Mouse (Mus musculus) heart, postnatal 36 days (tissue): ENCODE measurements around the gene Pecr. TPM values are rescaled to one million over a fixed set of nuclear protein-coding genes. Genes with fewer than 3 reads are reported as not detected.
"Not testable (repeated sequence)": the region's sequence is repeated elsewhere in the genome, so short reads cannot be mapped to it uniquely, and the experiment has no call there.

Experiments used
- DNase-seq, 2 experiments: peaks; one replicate each; pipeline ENCODE4 v3.0.0; 2021 to 2022
- intact Hi-C: fragments of 180-260 bp; cut with DNase I; formaldehyde crosslinking; loops from one replicate; pipeline ENCODE4 v1.15.1; 2025
- total RNA-seq, 2 experiments: library from RNA; stranded (reverse); gene quantifications; 2 replicates each; pipeline ENCODE4 v1.2.3; 2021

Pecr gene
- total RNA-seq, 2 experiments from 2014 or later = 10.3 to 11.7 TPM

DNA sequence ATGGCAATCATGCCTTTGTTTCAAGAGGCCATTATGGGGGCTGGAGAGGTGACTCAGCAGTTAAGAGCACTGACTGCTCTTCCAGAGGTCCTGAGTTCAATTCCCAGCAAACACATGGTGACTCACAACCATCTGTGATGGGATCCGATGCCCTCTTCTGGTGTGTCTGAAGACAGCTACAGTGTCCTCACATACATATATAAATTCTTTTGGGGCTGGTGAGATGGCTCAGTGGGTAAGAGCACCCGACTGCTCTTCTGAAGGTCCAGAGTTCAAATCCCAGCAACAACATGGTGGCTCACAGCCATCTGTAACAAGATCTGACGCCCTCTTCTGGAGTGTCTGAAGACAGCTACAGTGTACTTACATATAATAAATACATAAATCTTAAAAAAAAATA is 45.0 kb downstream of the Pecr start:
- DNase-seq = not testable (repeated sequence)
- intact Hi-C loops = loop anchor here (2.0 to 10.0 kb wide), 2 partner anchors 14 to 1144 kb away; no protein-coding TSS in a partner anchor

DNA sequence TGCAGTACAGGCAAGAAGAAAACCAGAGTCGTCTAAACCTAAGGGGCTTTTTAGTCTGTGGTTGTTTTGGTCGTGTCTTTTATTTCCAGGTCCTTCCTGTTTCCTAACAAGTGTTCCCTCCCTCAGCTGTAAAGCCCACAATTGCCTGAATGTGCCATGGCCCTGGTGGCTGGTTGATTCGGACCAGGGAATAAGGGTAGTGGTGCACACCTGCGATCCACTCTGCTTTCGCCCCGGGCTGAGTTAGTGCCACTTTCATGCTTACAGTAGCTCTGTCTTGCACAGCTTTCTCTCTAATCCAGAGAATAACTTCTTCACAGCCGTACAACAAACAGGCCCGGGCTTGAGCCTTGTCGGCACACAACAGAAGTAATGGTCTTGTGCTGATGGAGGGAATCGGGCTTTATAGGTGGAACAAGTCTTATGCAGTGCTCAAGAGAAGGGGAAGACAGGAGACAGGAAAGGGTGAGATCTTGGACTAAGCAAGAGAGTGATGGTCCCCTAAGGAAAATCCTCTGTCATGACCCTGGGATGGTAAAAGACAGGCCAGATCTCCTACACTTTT is 46.0 kb downstream of the Pecr start:
- DNase-seq = no peak
- intact Hi-C loops = loop anchor here (2.0 to 10.0 kb wide), 2 partner anchors 15 to 1143 kb away; no protein-coding TSS in a partner anchor

DNA sequence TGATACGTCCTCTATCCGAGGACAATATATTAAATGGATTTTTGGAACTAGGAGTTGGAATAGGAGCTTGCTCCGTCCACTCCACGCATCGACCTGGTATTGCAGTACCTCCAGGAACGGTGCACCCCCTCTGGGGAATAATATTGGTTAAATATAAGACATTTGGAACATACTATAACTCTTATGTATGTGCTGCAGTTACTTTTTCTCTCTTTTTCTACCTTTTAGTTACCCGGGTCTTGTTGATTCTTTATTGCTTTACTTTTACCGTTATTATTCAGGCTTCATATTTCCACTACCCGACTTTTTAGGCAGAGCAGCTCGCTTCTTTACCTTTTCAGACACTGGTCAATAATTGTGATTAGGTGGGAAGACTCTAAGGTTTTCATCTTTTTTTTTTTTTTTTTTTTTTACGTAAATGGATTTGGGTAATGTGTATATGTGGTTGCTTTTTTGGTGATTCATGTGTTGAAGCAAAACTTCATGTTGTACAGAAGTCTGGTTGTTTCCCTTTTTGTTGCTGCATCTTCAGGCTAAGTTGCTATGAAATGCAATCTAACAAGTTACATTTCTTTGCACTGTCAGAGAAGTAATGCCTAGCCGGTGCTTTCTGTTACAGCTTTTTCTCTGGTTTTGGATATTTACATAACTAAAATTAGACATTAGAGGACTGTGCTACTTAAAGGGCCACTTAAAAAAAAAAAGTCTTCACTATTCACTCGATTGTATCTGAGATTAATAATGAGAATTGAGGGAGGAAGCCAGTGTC is 46.9 kb downstream of the Pecr start:
- DNase-seq = no peak
- intact Hi-C loops = loop anchor here (10.0 kb wide), 1 partner anchor 1142 kb away; no protein-coding TSS in a partner anchor

DNA sequence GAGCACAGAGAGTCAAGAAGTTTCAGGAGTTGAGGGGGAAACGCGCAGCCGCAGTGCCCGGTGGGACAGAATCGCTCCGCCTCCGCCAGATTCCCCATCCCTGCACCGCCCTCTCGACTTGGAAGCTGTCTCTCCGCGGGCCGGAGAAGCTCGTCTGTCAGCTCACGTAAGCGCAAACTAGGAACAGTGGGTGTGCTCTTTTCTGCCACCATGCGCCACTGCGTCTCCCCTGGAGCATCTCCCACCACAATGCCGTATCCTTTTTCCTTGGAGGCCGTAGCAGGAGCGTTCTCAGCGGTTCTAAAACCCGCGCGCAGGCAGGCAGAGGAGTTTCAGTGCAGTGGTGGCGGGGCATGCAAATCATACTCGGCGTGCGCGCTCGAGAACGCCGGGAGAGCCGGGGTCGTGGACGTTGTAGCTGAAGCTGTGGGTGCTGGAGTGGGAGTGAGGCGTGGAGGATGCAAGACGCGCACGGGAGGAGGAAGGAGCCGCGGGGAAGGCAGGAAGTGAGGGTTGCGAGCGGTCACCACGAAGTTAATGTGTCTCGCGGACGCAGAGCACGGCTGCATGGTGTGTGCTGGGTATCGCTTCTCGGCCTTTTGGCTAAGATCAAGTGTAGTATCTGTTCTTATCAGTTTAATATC is 47.6 kb downstream of the Pecr start:
- intact Hi-C loops = loop anchor here (10.0 kb wide), 1 partner anchor 1142 kb away; no protein-coding TSS in a partner anchor
- DNase-seq = peak; percentile 70 to 81

DNA sequence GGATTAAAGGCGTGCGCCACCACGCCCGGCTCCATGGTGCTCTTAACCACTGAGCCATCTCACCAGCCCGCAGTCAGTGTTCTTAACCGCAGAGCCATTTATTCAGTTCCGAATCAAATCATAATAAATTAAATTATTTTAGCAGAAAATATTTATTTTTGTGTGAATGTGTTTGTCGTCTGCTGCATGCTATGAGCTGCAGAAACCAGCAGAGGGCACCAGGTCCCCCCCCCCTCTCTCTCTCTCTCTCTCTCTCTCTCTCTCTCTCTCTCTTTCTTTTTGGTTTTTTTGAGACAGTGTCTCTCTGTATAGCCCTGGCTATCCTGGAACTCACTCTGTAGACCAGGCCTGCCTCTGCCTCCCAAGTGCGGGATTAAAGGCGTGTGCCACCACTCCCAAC is 51.5 kb downstream of the Pecr start:
- intact Hi-C loops = loop anchor here (10.0 kb wide), 1 partner anchor 1138 kb away; no protein-coding TSS in a partner anchor
- DNase-seq = not testable (repeated sequence)

DNA sequence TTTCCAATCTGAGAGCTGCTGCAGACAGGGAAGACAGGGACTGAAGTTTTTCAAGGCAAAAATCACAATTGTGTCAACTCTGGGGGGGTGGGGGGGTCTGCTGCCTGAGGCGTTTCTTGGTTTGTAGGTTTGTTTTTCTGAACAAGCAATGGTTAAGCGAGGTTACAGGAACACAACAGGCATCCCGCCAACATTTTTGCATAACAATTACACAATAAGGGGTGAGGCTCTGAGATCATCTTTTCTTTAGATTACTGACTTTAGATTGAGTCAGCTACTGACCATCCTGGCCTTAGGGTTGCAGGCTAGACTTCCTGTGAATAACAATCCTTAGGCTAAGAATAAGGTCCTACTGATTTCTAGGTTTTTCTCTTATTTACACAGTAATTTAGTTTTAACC is 55.1 kb downstream of the Pecr start:
- DNase-seq = no peak
- intact Hi-C loops = no loop called here

DNA sequence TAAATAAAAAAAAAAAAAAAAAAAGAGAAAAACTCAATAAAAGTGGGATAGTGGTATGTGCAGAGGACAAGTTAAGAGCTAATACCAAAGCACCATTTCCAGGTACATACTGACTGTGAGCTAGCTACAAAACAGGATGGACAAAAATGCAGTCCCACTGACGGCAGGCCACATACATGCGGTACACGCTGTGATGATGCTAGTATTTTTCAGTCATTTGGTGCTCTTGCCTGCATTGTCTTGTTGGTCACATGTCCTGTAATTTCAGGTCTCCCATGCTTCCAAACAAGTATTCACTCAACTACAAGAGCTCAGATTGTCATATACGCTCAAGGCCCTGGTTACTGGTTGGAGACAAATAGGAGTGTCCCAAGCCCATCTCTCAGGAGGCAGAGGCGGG is 56.6 kb downstream of the Pecr start:
- no peak for DNase-seq
- intact Hi-C loops = no loop called here

DNA sequence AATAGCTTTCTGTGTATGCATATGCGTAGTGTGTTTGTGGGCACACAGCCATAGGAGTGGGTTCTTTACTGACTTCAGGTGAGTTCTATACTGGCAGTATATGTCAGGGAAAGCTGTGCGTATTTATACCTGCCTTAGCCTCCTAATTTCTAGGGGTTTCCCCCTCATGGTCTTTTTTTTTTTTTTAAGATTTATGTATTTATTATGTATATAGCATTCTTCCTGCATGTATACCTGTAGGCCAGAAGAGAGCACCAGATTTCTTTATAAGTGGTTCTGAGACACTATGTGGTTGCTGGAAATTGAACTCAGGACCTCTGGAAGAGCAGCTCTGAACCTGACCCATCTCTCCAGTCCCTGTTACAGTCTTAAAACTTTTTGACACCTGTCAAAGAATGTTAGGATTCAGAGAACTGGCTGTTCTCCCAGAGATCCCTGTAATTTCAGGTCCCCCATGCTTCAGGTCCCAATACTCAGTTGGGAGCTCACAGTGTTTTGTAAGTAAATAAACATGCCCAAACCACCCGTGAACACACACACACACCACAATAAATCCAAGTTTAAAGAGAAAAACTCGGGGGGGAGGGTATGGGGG is 57.1 kb downstream of the Pecr start:
- intact Hi-C loops = no loop called here
- no peak for DNase-seq

DNA sequence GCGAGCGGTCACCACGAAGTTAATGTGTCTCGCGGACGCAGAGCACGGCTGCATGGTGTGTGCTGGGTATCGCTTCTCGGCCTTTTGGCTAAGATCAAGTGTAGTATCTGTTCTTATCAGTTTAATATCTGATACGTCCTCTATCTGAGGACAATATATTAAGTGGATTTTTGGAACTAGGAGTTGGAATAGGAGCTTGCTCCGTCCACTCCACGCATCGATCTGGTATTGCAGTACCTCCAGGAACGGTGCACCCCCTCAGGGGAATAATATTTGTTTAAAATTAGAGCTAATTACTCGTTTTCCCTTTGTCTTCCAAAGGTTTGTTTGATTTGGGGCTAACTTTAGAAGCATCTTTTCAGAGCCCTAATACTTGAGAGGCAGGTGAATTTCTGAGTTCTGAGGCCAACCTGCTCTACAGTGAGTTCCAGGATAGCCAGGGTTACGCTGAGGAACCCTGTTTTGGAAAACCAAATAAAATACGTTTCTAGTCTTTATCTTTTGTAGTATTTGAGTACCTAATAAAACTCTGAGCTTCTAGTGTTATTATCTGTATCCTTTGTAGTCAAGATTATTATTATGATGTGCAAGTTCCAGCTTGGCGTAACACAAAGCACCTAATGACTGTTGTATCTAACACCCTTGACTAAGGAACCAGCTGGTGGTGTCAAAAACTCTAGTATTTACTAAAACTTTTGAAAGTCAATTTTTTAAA is 57.8 kb downstream of the Pecr start:
- intact Hi-C loops = no loop called here
- no peak for DNase-seq

DNA sequence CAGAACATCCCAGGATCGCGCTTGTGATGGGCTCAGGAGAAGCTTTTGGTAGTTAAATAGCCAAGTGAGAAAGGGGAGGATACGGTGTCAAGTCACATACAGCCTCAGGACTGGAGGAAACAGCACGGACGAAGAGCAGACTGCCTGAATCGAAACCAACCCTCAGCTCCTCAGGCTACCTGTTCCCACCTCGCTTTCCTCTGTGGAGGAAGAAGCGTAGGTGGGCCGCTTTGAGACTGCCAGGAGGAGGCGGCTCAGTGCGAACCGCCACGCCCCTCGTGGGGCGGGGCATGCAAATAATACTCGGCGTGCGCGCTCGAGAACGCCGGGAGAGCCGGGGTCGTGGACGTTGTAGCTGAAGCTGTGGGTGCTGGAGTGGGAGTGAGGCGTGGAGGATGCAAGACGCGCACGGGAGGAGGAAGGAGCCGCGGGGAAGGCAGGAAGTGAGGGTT is 58.4 kb downstream of the Pecr start:
- intact Hi-C loops = not testable (repeated sequence)
- peak; percentile 79 to 81 for DNase-seq

DNA sequence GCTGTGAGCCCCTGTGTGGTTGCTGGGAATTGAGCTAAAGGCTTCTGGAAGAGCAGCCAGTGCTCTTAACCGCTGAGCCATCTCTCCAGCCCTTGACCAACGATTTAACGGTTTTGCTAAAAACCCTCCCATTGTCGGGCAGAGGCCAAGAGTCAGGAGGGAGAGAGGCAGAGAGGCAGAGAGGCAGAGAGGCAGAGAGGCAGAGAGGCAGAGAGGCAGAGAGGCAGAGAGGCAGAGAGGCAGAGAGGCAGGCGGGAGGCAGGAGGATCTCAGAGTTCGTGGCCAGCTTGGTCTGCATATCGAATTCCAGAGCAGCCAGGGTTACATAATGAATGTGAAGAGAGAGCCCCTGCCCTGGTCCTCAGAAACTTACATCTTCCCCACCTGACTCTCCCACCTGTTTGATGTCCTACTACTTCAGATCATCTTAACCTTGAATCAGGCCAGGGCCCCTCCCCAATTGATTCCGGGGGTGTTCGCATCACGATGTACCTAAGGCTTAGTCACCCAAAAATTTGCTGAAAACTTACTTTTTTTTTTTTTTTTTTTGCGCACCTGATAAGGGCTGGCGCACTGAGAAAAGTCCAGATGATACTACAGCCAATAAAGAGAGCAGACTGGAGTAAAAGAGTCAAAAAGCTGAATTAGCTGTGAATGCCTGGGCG is 58.9 kb downstream of the Pecr start:
- intact Hi-C loops = no loop called here
- DNase-seq = no peak

DNA sequence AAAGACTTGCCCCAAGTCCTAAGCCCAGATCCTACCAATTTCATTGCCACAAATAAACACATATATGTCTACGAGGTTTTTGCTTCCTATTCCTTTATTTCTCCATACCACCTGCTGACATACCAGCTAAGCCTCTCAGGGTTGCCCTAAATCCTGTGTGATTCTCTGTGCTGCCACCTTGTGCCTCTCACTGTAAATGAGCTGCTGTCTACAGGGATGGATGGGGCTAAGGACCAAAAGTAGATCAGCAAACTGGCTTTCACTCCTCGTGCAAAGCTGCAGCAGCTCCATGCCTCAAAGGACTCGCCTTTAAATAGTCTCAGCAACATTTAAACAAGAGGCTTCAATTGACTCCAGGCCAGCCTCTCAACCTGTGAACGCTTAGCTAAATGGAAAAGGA is 64.1 kb downstream of the Pecr start:
- no peak for DNase-seq
- intact Hi-C loops = no loop called here

DNA sequence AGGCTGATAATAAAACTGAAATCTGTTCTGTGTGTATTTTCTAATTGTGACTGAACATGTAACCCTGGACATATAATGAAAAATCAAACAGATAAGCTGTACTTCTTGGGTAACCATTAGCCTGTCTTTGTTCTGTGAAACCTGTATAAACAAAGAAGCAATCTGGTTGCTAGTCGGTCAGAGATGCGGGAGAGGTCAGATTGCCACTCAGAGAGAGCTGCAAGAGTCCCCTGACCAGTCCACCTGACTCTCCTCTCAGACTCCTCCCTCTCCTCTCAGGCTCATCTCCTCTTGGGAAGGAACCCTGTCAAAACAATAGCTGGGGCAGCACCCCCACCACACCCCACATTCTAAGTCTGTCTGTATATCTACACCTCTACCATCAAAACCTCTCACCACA is 65.0 kb downstream of the Pecr start:
- DNase-seq = no peak
- intact Hi-C loops = no loop called here

DNA sequence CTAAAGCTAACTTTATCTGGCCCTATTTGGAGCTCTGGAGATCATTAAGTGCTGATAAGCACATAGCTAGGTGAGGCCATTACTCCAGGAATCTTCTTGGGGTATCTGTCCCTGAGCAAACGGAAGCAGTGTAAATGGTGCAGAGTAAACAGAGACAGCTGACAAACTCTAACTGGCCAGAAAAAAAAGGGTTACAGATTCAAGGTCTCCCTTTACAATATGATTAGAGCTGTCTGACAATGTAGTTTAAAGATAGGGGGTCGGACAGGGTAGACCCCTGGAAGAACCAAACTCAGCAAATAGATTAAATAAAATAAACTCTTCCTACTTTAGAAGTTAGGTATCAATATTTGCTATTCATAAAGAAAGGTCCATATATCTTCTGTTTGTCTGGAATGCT is 65.5 kb downstream of the Pecr start:
- DNase-seq = no peak
- intact Hi-C loops = no loop called here

DNA sequence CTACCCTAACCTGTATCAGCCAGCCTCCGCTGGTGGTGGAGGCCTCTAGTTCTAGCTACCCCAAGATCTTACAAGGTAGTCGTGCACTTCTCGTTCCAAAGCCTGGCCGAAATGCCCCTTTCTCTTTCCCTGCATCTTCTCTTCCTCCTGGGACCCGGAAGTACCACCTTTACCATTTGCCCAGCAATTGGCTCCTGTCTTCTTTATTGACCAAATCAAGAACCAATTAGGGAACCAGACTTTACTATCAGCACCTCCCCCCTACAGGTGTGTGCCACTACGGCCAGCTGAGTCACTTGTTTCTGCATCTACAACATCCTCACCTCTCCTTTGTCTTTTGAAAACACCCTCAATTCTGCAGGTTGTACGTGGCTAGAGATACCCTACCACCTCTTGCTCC is 67.4 kb downstream of the Pecr start:
- no peak for DNase-seq
- intact Hi-C loops = no loop called here

DNA sequence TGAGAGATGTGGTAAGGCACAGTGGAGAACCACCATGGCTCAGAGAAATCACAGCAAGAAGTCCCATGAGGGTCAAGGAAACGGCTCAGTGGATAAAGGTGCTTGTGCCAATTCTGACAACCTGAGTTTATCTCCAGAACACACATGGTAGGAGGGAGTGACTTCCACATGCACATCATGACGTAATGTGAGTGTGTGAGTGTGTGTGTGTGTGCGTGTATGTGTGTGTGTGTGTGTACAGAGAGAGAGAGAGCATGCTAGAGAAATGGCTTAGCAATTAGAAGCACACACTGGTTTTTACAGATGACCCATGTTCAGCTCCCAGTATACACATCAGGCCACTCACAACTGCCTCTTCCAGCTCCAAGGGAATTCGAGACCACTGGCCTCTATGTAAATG is 68.9 kb downstream of the Pecr start:
- intact Hi-C loops = no loop called here
- DNase-seq = no peak

DNA sequence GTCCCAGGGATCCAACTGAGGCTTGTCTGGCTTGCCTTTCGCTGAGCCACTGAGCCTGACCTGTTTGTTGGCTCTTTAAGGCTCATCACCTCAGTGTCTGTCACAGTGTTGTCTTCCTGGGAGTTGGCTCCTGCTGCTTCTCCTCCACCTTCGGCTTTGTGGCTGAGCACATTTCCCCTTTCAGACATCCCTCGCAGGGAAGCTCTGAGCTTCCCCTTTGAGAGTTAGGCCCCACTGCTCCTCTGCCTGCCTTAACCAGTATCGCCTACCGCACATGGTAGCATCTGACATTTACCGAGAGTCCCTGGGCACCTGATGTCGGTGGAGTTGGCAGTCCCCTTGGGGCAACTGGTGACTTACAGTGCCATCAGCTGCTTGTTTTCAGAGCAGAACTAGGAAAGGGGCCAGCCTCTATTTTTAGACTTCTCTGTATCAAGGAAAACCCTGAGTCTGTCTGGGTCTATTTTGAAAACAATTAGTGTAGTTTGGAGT is 69.6 kb downstream of the Pecr start:
- DNase-seq = peak; percentile 49 to 59
- intact Hi-C loops = no loop called here

DNA sequence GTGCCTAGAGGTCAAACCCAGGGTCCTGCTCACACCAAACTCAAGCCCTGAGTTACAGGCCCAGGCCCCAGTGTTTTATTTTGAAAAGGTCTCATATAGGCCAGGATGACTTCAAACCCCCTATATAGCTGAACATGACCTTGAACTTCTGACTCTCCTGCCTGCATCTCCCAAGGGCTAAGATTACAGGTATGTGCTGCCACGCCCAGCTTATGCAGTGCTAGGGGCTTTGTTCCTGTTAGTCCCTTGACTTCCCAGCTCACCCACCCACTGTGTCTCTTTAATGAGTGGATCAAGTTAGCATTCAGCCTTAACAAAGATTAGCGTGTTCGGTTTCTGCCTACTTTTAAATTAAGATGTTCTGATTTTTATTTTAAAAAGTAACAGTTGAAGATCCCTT is 70.2 kb downstream of the Pecr start:
- no peak for DNase-seq
- intact Hi-C loops = no loop called here

DNA sequence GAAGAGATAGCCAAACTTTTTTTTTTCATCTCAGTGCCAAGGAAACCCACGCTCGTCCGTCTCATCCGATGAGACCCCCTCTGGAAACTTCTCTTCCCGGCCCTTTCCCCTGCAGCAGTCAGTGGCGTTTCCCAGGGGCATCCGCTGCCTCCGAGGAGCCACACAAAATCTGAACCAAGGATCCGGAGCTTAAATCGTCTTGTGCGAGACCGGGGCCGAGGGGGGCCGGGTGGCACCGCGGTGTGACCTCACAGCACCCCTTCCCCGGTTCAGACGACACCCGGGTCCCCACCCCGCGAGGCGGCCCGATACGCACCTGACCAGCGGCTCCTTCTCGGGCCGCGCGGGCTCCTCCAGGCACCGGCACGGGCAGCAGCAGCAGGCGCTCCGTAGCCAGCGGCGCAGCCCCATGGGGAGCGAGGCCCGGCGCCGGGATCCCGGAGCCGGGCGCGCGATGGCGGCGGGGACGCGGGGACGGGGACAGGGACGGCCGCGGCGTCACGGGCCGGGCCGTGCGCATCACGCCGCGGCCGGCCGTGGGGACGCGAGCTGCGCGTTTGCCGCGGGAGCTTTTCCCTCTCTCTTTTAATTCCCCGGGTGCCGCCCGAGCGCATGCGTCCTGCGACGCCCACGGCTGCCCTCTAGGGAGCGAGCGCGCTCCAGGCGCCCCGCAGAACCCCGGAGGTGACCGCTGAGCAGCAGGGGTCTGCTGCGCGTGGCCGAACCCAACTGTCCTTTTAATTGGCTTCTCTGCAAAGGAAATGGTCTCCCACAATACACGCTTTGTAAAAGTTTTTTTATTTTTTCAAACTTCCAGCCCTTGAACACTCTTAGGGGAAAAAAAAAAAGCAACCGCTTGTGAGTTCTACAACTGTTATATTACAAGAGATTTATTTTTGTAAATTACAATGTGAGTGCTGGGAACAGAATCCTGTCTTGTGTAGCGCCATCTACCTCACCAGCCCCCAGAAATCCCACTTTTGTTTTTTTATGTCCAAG is 72.1 kb downstream of the Pecr start, which contains the start of gene Mreg:
Gene Mreg, minus strand, starts transcription at position 607 of the 999 bp plus-strand sequence.
- peak; percentile 69 to 75 for DNase-seq
- intact Hi-C loops = no loop called here
